Mouse (Mus musculus) stomach, postnatal 0 days (tissue): ENCODE measurements at regions not wholly inside any gene's neighbourhood (a gene's known extent, or its start where the extent isn't known, plus 50 kb on each side); places are given as distances from the start of the nearest gene placed in this dataset.
"Not testable (repeated sequence)": the region's sequence is repeated elsewhere in the genome, so short reads cannot be mapped to it uniquely, and the experiment has no call there.

Source experiments
- ATAC-seq: fragments of 200-750 bp; cut with Nextera tagmentation; 2 replicates; pipeline ENCODE4 v1.8.0; 2017; ENCODE audit not compliant: low FRiP score, low TSS enrichment
- DNase-seq: peaks from one replicate; pipeline ENCODE4 v3.0.0-alpha.2; 2016; ENCODE audit warnings: low spot score
- H3K27ac ChIP-seq: fragments of 300-500 bp; sonication (generic); replicated peaks from 2 replicates; pipeline ENCODE4 v1.5.1; 2014; ENCODE audit warnings: mild to moderate bottlenecking, control low read depth
- H3K27me3 ChIP-seq: fragments of 300-500 bp; sonication (generic); 2 replicates; pipeline ENCODE4 v1.6.1; 2014; ENCODE audit warnings: low read length; ENCODE audit not compliant: control insufficient read depth, insufficient read depth
- H3K36me3 ChIP-seq: fragments of 300-500 bp; sonication (generic); 2 replicates; pipeline ENCODE4 v1.6.1; 2014; ENCODE audit warnings: low read length, mixed read lengths; ENCODE audit not compliant: control insufficient read depth, insufficient read depth
- H3K4me1 ChIP-seq: fragments of 300-500 bp; sonication (generic); replicated peaks from 2 replicates; pipeline ENCODE4 v1.6.1; 2014; ENCODE audit warnings: antibody characterized with exemption; ENCODE audit not compliant: control insufficient read depth, insufficient read depth
- H3K4me2 ChIP-seq: fragments of 300-500 bp; sonication (generic); replicated peaks from 2 replicates; pipeline ENCODE4 v1.6.1; 2014; ENCODE audit warnings: low read depth, mild to moderate bottlenecking, control low read depth, moderate library complexity
- H3K4me3 ChIP-seq: fragments of 300-500 bp; sonication (generic); 2 replicates; pipeline ENCODE4 v1.5.1; 2014; ENCODE audit warnings: low read depth, low read length, control low read depth
- H3K9ac ChIP-seq: fragments of 300-500 bp; sonication (generic); 2 replicates; pipeline ENCODE4 v1.6.1; 2014; ENCODE audit warnings: mild to moderate bottlenecking, low read length, control low read depth, mixed read lengths
- H3K9me3 ChIP-seq: fragments of 300-500 bp; sonication (generic); 2 replicates; pipeline ENCODE4 v1.6.1; 2016; ENCODE audit warnings: low read length; ENCODE audit not compliant: control insufficient read depth
- CTCF ChIP-seq: IDR thresholded peaks from 2 replicates; pipeline ENCODE4 v1.5.1; 2016; ENCODE audit warnings: antibody characterized with exemption, low read depth, mild to moderate bottlenecking, moderate library complexity
- EP300 ChIP-seq: optimal IDR thresholded peaks from 2 replicates; pipeline ENCODE3; 2016; ENCODE audit warnings: antibody characterized with exemption
- WGBS: fragments of 180-500 bp; shearing (Covaris S2); extraction: QIAGEN DNeasy Blood & Tissue Kit; methylation state at CpG from one replicate; pipeline ENCODE4 v1.1.7; 2014; 5-methylcytosine and 5-hydroxymethylcytosine counted together

DNA sequence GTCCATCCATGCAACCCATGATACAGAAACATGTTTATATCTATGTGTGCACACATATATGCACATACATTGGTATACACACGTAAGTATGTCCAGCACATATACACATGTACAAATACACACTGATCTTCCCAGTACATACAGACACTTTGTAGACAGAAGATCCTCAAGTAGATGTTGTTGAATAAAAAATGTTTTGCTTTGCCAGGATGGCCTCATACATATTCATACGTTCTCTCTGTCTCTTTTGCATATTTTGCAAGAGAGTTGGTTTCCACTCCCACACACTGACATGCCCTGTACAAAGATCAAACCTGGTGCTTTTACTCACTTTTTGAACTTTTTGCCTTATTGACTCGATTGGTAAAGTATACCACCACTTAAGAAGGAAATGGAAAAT, 148.5 kb downstream of the Lyplal1 start:
- TF ChIP-seq CTCF: no peak
- no peak for TF ChIP-seq EP300
- H3K4me1 ChIP-seq: no peaks in the 10 kb centered on the region
- 81% methylated on average over 3 of the region's 3 CpGs for WGBS
- H3K4me2 ChIP-seq: no peak overlapping the region
- H3K9me3 ChIP-seq: no peaks in the 10 kb centered on the region
- H3K9ac ChIP-seq: no peak overlapping the region
- no peaks in the 10 kb centered on the region for H3K27me3 ChIP-seq
- DNase-seq (no peak), ATAC-seq (no peak)
- no peak overlapping the region for H3K4me3 ChIP-seq
- no peaks in the 10 kb centered on the region for H3K36me3 ChIP-seq
- no peak overlapping the region for H3K27ac ChIP-seq

DNA sequence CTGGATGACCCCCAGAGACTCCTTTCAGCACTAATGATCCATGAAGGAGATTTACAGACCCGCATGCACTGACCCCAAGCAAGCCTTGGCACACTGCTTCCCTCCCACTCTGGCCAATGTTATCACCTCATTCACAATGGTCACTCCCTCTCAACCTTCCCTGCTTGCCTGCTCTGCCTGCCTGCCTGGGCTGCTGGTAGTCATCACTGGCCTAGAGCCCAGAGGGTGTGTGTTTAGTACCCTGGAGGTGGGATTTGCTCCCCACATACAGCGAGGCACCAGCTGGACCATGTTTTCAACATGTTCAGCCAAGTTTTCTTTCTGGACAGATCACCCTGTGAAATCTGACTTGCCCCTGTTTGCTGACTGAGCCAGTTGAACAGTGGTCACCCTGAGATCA, 147.9 kb downstream of the Lyplal1 start:
- H3K9me3 ChIP-seq: no peaks in the 10 kb centered on the region
- no peaks in the 10 kb centered on the region for H3K4me1 ChIP-seq
- H3K36me3 ChIP-seq: no peaks in the 10 kb centered on the region
- ATAC-seq: no peak
- H3K27ac ChIP-seq: no peak overlapping the region
- H3K4me2 ChIP-seq: no peak overlapping the region
- WGBS: 31% methylated on average over 2 of the region's 2 CpGs
- H3K9ac ChIP-seq: no peak overlapping the region
- H3K4me3 ChIP-seq: no peak overlapping the region
- TF ChIP-seq CTCF (no peak), EP300 (no peak)
- DNase-seq: no peak
- H3K27me3 ChIP-seq: no peaks in the 10 kb centered on the region

DNA sequence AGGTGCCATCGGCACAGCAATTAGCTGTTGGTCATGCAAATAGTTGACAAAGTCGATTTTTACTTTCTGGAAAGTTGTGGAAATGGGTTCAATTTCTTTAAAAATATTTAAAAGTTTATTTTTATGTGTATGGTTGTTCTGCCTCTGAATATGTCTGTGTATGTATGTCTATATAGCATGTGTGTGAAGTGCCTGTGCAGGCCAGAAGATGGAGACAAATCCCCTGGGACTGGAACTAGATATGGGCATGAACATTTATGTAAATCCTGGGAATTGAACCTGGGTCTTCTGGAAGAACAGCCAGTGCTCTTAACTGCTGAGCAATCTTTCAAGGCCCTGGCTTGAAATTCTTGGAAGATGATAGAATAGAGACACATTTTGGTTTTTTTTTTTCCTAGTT, 140.0 kb downstream of the Lyplal1 start:
- WGBS: 86% methylated on average over 2 of the region's 2 CpGs
- DNase-seq (no peak), ATAC-seq (no peak)
- H3K4me1 ChIP-seq: no peaks in the 10 kb centered on the region
- H3K27ac ChIP-seq: no peak overlapping the region
- H3K9ac ChIP-seq: no peak overlapping the region
- no peaks in the 10 kb centered on the region for H3K27me3 ChIP-seq
- TF ChIP-seq EP300 (no peak), CTCF (peak; percentile 57)
- H3K9me3 ChIP-seq: no peaks in the 10 kb centered on the region
- H3K4me2 ChIP-seq: no peak overlapping the region
- no peak overlapping the region for H3K4me3 ChIP-seq
- H3K36me3 ChIP-seq: no peaks in the 10 kb centered on the region

DNA sequence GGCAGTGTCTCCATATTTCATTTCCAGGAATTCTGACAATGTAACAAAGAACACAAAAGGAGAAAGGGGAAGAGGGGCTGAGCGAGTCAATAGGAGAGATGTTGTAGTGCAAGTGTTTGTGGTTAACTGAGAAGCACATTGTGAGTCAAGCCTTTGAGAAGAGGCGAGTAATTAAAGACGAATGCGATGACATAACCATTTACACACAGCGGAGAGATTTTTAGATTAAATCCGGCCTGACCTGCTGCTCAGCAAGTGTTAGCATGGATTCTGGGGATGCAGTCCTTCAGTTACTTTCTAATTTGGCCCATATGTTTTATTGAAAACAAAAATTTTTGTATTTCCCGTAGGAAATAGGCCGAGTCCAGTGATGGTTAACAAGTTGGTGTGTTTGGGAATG, 127.7 kb downstream of the Lyplal1 start:
- ATAC-seq (no peak), DNase-seq (no peak)
- H3K27me3 ChIP-seq: no peaks in the 10 kb centered on the region

DNA sequence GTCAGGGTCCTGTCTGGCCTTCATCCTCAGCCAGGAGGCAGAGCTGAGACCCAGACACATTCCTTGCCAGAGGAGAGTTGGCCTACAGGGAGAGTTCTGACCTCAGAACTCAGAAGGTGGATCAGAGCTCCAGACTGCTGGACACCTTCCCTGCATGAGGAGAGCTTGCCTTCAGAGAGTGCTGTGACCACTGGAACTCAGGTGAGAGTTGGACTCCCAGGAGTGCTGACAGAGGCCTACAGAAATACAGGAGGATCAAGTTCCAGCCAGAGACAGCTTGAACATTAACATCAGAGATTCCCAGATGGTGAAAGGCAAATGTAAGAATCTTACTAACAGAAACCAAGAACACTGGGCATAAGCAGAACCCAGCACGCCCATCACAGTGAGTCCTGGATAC, 117.0 kb downstream of the Lyplal1 start:
- H3K4me2 ChIP-seq, H3K4me3 ChIP-seq, H3K36me3 ChIP-seq, H3K9ac ChIP-seq, ATAC-seq, H3K9me3 ChIP-seq, H3K27me3 ChIP-seq, DNase-seq, H3K4me1 ChIP-seq, H3K27ac ChIP-seq: not testable (repeated sequence)
- WGBS: 87% methylated on average over 1 of the region's 1 CpGs

More for the DNA sequence above, 127.7 kb downstream of the Lyplal1 start:
- no peak for TF ChIP-seq EP300
- no peak for TF ChIP-seq CTCF
- no peak overlapping the region for H3K9ac ChIP-seq
- H3K9me3 ChIP-seq: no peaks in the 10 kb centered on the region
- H3K27ac ChIP-seq: no peak overlapping the region
- H3K4me1 ChIP-seq: no peaks in the 10 kb centered on the region
- no peaks in the 10 kb centered on the region for H3K36me3 ChIP-seq
- H3K4me3 ChIP-seq: no peak overlapping the region
- 63% methylated on average over 8 of the region's 8 CpGs for WGBS
- H3K4me2 ChIP-seq: no peak overlapping the region

DNA sequence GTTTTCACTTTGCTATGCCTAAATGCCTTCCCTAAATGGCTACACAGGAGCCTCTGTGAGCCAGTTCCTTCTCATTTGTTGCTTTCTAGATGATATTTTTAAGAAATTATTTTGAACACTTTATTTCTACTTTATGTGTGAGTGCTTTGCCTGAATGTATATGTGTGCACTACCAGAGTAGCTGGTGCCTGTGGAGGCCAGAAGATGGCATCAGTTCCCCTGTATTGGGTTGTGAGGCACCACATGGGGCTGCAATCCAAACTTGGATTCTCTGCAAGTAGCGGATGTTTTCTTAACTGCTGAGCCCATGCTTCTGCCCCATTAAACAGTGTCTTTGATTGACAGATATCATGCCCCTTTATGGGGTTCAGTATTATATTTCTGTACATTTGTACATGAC, 103.7 kb downstream of the Lyplal1 start:
- H3K4me1 ChIP-seq: no peaks in the 10 kb centered on the region
- H3K4me2 ChIP-seq: no peak overlapping the region
- DNase-seq (no peak), ATAC-seq (no peak)
- H3K9ac ChIP-seq: no peak overlapping the region
- H3K36me3 ChIP-seq: no peaks in the 10 kb centered on the region
- 75% methylated on average over 1 of the region's 1 CpGs for WGBS
- H3K27me3 ChIP-seq: no peaks in the 10 kb centered on the region
- no peak overlapping the region for H3K27ac ChIP-seq
- TF ChIP-seq EP300 (no peak), CTCF (peak; percentile 45)
- H3K9me3 ChIP-seq: no peaks in the 10 kb centered on the region
- H3K4me3 ChIP-seq: no peak overlapping the region
